8 mouse cellular contexts compared by ENCODE assay signal in the genomic region with DNA sequence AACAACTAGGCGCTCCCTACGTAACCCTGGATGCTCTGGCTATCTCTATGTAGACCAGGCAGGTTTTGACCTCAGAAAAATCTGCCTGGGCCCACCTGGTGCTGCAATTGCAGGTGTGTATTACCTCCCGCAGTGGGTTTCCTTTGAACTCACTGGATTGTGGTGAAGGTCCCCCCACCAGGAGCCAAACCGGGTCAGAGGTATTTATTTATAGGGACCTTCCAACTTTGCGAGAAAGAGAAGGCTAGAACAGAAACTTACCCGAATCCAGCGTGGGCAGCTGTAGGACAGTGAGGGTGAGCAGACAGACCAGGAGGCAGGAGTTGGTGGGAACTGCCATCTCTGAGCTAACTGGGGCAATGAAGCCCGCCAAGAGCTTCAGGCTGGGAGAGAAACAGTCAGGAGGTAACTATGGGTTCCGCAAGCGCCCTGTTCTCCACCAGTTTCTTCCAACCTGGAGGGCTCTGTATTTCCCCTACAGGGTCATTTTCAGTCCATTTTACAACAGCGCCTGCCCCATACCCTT. TPM values are rescaled to one million over a fixed set of nuclear protein-coding genes. Genes with fewer than 3 reads are reported as not detected.
DNase-seq lines count a peak whose midpoint lies in the region; ATAC-seq and TF ChIP-seq lines count a peak whose summit lies in the region.

No protein-coding gene starts in this region.

- 0% methylated on average over 11 of the region's 11 CpGs for WGBS in limb, embryonic 10.5 days
- 1% methylated on average over 11 of the region's 11 CpGs for WGBS in neural tube, embryonic 14.5 days

- H3K36me3 ChIP-seq in limb, embryonic 10.5 days = no peaks in the 10 kb centered on the region
- no peaks in the 10 kb centered on the region for H3K36me3 ChIP-seq in neural tube, embryonic 14.5 days (ENCODE audit: control insufficient read depth, insufficient read depth, low read length)

- ATAC-seq in neural tube, embryonic 14.5 days (ENCODE audit: low read depth) = no peak

- no peak for TF ChIP-seq CTCF in embryonic fibroblast, embryonic 13.5 days (IDR thresholded peaks at IDR 0.05; ENCODE audit: borderline replicate concordance, insufficient read depth, low read length)

- H3K9ac ChIP-seq in neural tube, embryonic 14.5 days (replicated peaks; ENCODE audit: low read depth, low read length) = peak overlapping the region; percentile 56

- H3K4me1 ChIP-seq in embryonic fibroblast, embryonic 13.5 days (ENCODE audit: control insufficient read depth, insufficient read depth, low read length) = peaks cover 2% of the 10 kb centered on the region; the same call in 1 of the 2 replicates
- H3K4me1 ChIP-seq in limb, embryonic 10.5 days = peaks cover 25% of the 10 kb centered on the region
- H3K4me1 ChIP-seq in neural tube, embryonic 14.5 days (ENCODE audit: control insufficient read depth, insufficient read depth, low read length) = peaks cover 10% of the 10 kb centered on the region

- no peak for TF ChIP-seq POLR2A in embryonic fibroblast, embryonic 13.5 days (IDR thresholded peaks at IDR 0.05; ENCODE audit: low read depth, low read length)

- peak overlapping the region; percentile 74 for H3K4me3 ChIP-seq in embryonic fibroblast, embryonic 13.5 days (ENCODE audit: insufficient read depth, low read length)
- peak overlapping the region; percentile 67 for H3K4me3 ChIP-seq in limb, embryonic 10.5 days
- H3K4me3 ChIP-seq in neural tube, embryonic 14.5 days (ENCODE audit: low read depth, low read length) = peak overlapping the region; percentile 51

- H3K4me2 ChIP-seq in neural tube, embryonic 14.5 days (ENCODE audit: low read depth, low read length) = peak overlapping the region; percentile 79

- H3K9me3 ChIP-seq in limb, embryonic 10.5 days (replicated peaks) = no peaks in the 10 kb centered on the region
- H3K9me3 ChIP-seq in neural tube, embryonic 14.5 days (ENCODE audit: control insufficient read depth, low read length) = no peaks in the 10 kb centered on the region

- no peaks in the 10 kb centered on the region for H3K27me3 ChIP-seq in limb, embryonic 10.5 days (ENCODE audit: low read depth, poor library complexity, severe bottlenecking)
- H3K27me3 ChIP-seq in neural tube, embryonic 14.5 days (ENCODE audit: control insufficient read depth, insufficient read depth, low read length) = peaks cover 2% of the 10 kb centered on the region; the same call in 1 of the 2 replicates

- no peak overlapping the region for H3K27ac ChIP-seq in embryonic fibroblast, embryonic 13.5 days (ENCODE audit: insufficient read depth, low read length)
- H3K27ac ChIP-seq in limb, embryonic 10.5 days = peak overlapping the region; percentile 40; the same call in 1 of the 2 replicates
- no peak overlapping the region for H3K27ac ChIP-seq in neural tube, embryonic 14.5 days (ENCODE audit: low read depth, low read length)

- peak; percentile 8 for DNase-seq in spleen, adult 12 weeks (ENCODE audit: low spot score)
- DNase-seq in spleen, adult 18-20 months = no peak
- DNase-seq in limb, embryonic 10.5 days (ENCODE audit: low spot score) = peak; percentile 48
- no peak for DNase-seq in right cerebral cortex, postnatal 4 days
- no peak for DNase-seq in gastrocnemius, adult 8-10 months (ENCODE audit: low spot score in 2 of 2)
- DNase-seq in layer of hippocampus, adult 8-10 months (ENCODE audit: low spot score in 2 of 2) = no peak

RNA-seq across cellular contexts. Expression of a gene that starts 0.8 kb away (rescaled TPM):
- not detected in 2 replicates for polyA plus RNA-seq in embryonic fibroblast, embryonic 13.5 days (2011; ENCODE audit: insufficient read length, low read depth, missing spikeins)
- polyA plus RNA-seq in limb, embryonic 10.5 days (2016; fragmentation: Nextera tagmentation; extraction: Ambion mirVana) = 0.08 and 0.10 TPM in 2 replicates
- polyA plus RNA-seq in neural tube, embryonic 14.5 days (2014; fragmentation: Nextera tagmentation; extraction: Ambion mirVana) = 0.17 TPM in 1 of 2 replicates, not detected in the other
- not detected for total RNA-seq in gastrocnemius, adult 8-10 months (2022)
- not detected for total RNA-seq in layer of hippocampus, adult 8-10 months (2022)

RNA-seq across cellular contexts. Expression of a gene that starts 23.8 kb away (rescaled TPM):
- polyA plus RNA-seq in embryonic fibroblast, embryonic 13.5 days (2011; ENCODE audit: insufficient read length, low read depth, missing spikeins) = not detected in 2 replicates
- polyA plus RNA-seq in limb, embryonic 10.5 days (2016; fragmentation: Nextera tagmentation; extraction: Ambion mirVana) = 0.99 and 1.9 TPM in 2 replicates
- not detected in 2 replicates for polyA plus RNA-seq in neural tube, embryonic 14.5 days (2014; fragmentation: Nextera tagmentation; extraction: Ambion mirVana)
- not detected for total RNA-seq in gastrocnemius, adult 8-10 months (2022)
- 1 to 10 TPM in 2 of 4 experiments, under 1 TPM in 2; 0.80 to 1.9 (median 1.1) TPM for total RNA-seq in layer of hippocampus, adult 8-10 months (2022)

RNA-seq across cellular contexts. Expression of a gene that starts 41.2 kb away (rescaled TPM):
- 4.2 and 4.7 TPM in 2 replicates for polyA plus RNA-seq in embryonic fibroblast, embryonic 13.5 days (2011; ENCODE audit: insufficient read length, low read depth, missing spikeins)
- 16.9 and 17.1 TPM in 2 replicates for polyA plus RNA-seq in limb, embryonic 10.5 days (2016; fragmentation: Nextera tagmentation; extraction: Ambion mirVana)
- polyA plus RNA-seq in neural tube, embryonic 14.5 days (2014; fragmentation: Nextera tagmentation; extraction: Ambion mirVana) = 8.8 and 9.5 TPM in 2 replicates
- total RNA-seq in gastrocnemius, adult 8-10 months (2022) = 1 to 10 TPM; 3.2 to 4.8 (median 4.0) TPM
- total RNA-seq in layer of hippocampus, adult 8-10 months (2022) = 1 to 10 TPM; 8.0 to 9.0 (median 8.7) TPM

Comparison
In these comparisons a context has a peak if more than half of its experiments do, and no peak if none do; other contexts are left out.
1. DNase-seq: peak in spleen, adult 12 weeks (single experiment) and limb, embryonic 10.5 days (single experiment); none in spleen, adult 18-20 months (0 of 2), right cerebral cortex, postnatal 4 days (single experiment), gastrocnemius, adult 8-10 months (0 of 2) and layer of hippocampus, adult 8-10 months (0 of 2).
2. Peak in every context shown above with its lines, with median percentiles within 50 percentile points of each other: H3K4me3 ChIP-seq.